Comparison of ENCODE assay signal across 23 mouse cellular contexts in the genomic region with DNA sequence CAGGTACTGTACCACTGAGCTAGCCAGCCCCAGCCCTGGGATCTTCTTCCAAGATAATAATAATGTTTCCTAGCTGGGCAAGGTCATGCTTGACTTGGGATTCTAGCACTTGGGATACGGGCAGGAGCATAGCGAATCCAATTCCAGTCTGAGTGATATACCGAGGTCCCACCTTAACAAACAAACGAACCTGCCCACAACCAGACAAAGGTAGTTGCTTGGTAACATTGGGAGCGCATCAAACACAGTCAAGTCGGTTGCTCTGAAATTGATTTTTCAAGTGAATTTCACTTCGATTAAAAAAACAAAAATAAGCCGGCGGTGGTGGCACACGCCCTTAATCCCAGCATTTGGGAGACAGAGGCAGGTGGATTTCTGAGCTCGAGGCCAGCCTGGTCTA. TPM values are rescaled to one million over a fixed set of nuclear protein-coding genes. Genes with fewer than 3 reads are reported as not detected.
A peak's percentile ranks its signal among the peaks of the same experiment; 100 is the strongest.
DNase-seq lines count a peak whose midpoint lies in the region; ATAC-seq and TF ChIP-seq lines count a peak whose summit lies in the region.
"Had no signal": no experiment of that assay in that cellular context is flagged by ENCODE, and none has a peak within 500 bp of the region (broad histone marks: within the 10 kb centered on the region; RNA-seq: fewer than 3 reads in every experiment).

No protein-coding gene starts in this region.

- no peaks in the 10 kb centered on the region for H3K27me3 ChIP-seq in liver, adult 2 months (ENCODE audit: control insufficient read depth, insufficient read depth, low read length)
- peaks cover 8% of the 10 kb centered on the region; the same call in 1 of the 2 replicates for H3K27me3 ChIP-seq in liver, postnatal 0 days (ENCODE audit: insufficient read depth, low read length)

- H3K9me3 ChIP-seq in liver, postnatal 0 days (ENCODE audit: low read length), result no peaks in the 10 kb centered on the region
- no peaks in the 10 kb centered on the region for H3K9me3 ChIP-seq in ES-E14 (ENCODE audit: control insufficient read depth, insufficient read depth, low read depth, low read length)
- H3K9me3 ChIP-seq: embryonic facial prominence, embryonic 12.5 days; forebrain, embryonic 13.5 days; forebrain, embryonic 15.5 days had no signal

- intact Hi-C loops in left cerebral cortex, postnatal 25 days (cut with DNase I), result no loop called here

- ATAC-seq in liver, postnatal 0 days, result no peak
- ATAC-seq: CD4-positive, CD25-positive, alpha-beta regulatory T cell, adult 4 months; forebrain, embryonic 13.5 days; forebrain, embryonic 15.5 days; forebrain, postnatal 0 days had no signal

- in situ Hi-C loops in ES-E14 (cut with MboI; ENCODE audit: low sequenced_read_pairs in 2 of 2, unreplicated experiment in 2 of 2), result no loop called here

- peak; percentile 71 for DNase-seq in liver, adult 2 months (ENCODE audit: extremely low read depth, low read depth, low spot score)
- no peak for DNase-seq in liver, postnatal 0 days
- DNase-seq in ES-E14 (ENCODE audit: low read depth, low spot score), result no peak
- DNase-seq in ZHBTc4 (ENCODE audit: low read depth, low spot score), result peak; percentile 55
- DNase-seq in natural killer cell, adult 2 months (ENCODE audit: low spot score in 2 of 2), result no peak
- DNase-seq in gastrocnemius, postnatal 10 days, result no peak
- no peak for DNase-seq in left cerebral cortex, postnatal 25 days (ENCODE audit: low spot score in 2 of 2)
- DNase-seq: adrenal gland, adult 2 months; adrenal gland, postnatal 10 days; adrenal gland, postnatal 25 days; B cell, adult 2 months; cerebellum, adult 11 months; cerebellum, adult 18-20 months; cerebellum, adult 8-10 months; cerebellum, postnatal 10 days; cerebellum, postnatal 25 days; forebrain, postnatal 0 days had no signal

- TF ChIP-seq POLR2A in liver, adult 2 months (IDR thresholded peaks at IDR 0.05; ENCODE audit: extremely low read depth, insufficient read depth, low read length), result no peak

- no peak overlapping the region for H3K9ac ChIP-seq in liver, adult 2 months (ENCODE audit: low read depth, low read length)
- H3K9ac ChIP-seq in liver, postnatal 0 days (replicated peaks), result no peak overlapping the region
- peak overlapping the region; percentile 24; the same call in 1 of the 2 replicates for H3K9ac ChIP-seq in ES-E14 (ENCODE audit: insufficient read depth, low read depth, low read length, poor library complexity, severe bottlenecking)
- H3K9ac ChIP-seq: embryonic facial prominence, embryonic 12.5 days; forebrain, embryonic 13.5 days; forebrain, embryonic 15.5 days; forebrain, postnatal 0 days had no signal

- H3K36me3 ChIP-seq in liver, adult 2 months (ENCODE audit: control insufficient read depth, insufficient read depth, low read length), result no peaks in the 10 kb centered on the region
- no peaks in the 10 kb centered on the region for H3K36me3 ChIP-seq in liver, postnatal 0 days (replicated peaks; ENCODE audit: insufficient read depth, low read length)
- no peaks in the 10 kb centered on the region; the same call in 1 of the 2 replicates for H3K36me3 ChIP-seq in ES-E14 (ENCODE audit: control insufficient read depth, insufficient read depth, low read length, poor library complexity, severe bottlenecking)
- H3K36me3 ChIP-seq in macrophage (ENCODE audit: inconsistent target), result no peaks in the 10 kb centered on the region
- H3K36me3 ChIP-seq: forebrain, embryonic 15.5 days had no signal

- H3K4me1 ChIP-seq in liver, adult 2 months (ENCODE audit: control insufficient read depth, insufficient read depth, low read length), result peaks cover 15% of the 10 kb centered on the region
- H3K4me1 ChIP-seq in liver, postnatal 0 days (ENCODE audit: insufficient read depth), result peaks cover 37% of the 10 kb centered on the region
- H3K4me1 ChIP-seq in ES-E14 (ENCODE audit: control insufficient read depth in 2 of 2, insufficient read depth in 2 of 2, low read length in 2 of 2, poor library complexity in 1 of 2), result peaks cover 2 to 16% of the 10 kb centered on the region in 2 experiments; a peak in 3 of 4 replicates

- H3K4me3 ChIP-seq in liver, adult 2 months (ENCODE audit: insufficient read depth, low read depth, low read length), result no peak overlapping the region
- no peak overlapping the region for H3K4me3 ChIP-seq in liver, postnatal 0 days (ENCODE audit: low read depth, low read length)
- peak overlapping the region; percentile 34 to 59; a peak in 3 of 4 replicates for H3K4me3 ChIP-seq in ES-E14 (ENCODE audit: insufficient read depth in 1 of 2, low read depth in 1 of 2, low read length in 2 of 2, poor library complexity in 1 of 2, severe bottlenecking in 1 of 2)
- H3K4me3 ChIP-seq in macrophage (ENCODE audit: inconsistent target), result no peak overlapping the region
- H3K4me3 ChIP-seq: embryonic facial prominence, embryonic 12.5 days; forebrain, embryonic 13.5 days; forebrain, embryonic 15.5 days had no signal

- no peak for TF ChIP-seq CTCF in liver, adult 2 months (IDR thresholded peaks at IDR 0.05; ENCODE audit: low read depth, low read length)
- TF ChIP-seq CTCF in liver, postnatal 0 days (IDR thresholded peaks at IDR 0.05; ENCODE audit: low read depth), result no peak

- WGBS in liver, adult 2 months, result 55% methylated on average over 11 of the region's 11 CpGs
- WGBS in liver, postnatal 0 days (ENCODE audit: insufficient replicate concordance), result 72% methylated on average over 11 of the region's 11 CpGs
- WGBS in macrophage (ENCODE audit: missing documents), result 95% methylated on average over 11 of the region's 11 CpGs

- no peak overlapping the region for H3K27ac ChIP-seq in liver, adult 2 months (replicated peaks; ENCODE audit: insufficient read depth, low read depth, low read length)
- H3K27ac ChIP-seq in liver, postnatal 0 days (ENCODE audit: low read depth), result no peak overlapping the region
- H3K27ac ChIP-seq in ES-E14 (ENCODE audit: insufficient read depth, low read depth, low read length, poor library complexity, severe bottlenecking), result no peak overlapping the region
- peak overlapping the region; percentile 74 for H3K27ac ChIP-seq in macrophage
- H3K27ac ChIP-seq: embryonic facial prominence, embryonic 10.5 days; embryonic facial prominence, embryonic 12.5 days; forebrain, embryonic 13.5 days; forebrain, embryonic 15.5 days had no signal

- H3K79me2 ChIP-seq in liver, adult 2 months (ENCODE audit: control insufficient read depth, insufficient read depth, low read length), result peaks cover 4% of the 10 kb centered on the region; the same call in 1 of the 2 replicates
- H3K79me2 ChIP-seq in macrophage (ENCODE audit: inconsistent target), result peaks cover 18% of the 10 kb centered on the region; the same call in 1 of the 2 replicates

- no peak overlapping the region for H3K4me2 ChIP-seq in liver, postnatal 0 days (ENCODE audit: low read depth, low read length)
- H3K4me2 ChIP-seq: embryonic facial prominence, embryonic 12.5 days; forebrain, embryonic 13.5 days; forebrain, embryonic 15.5 days had no signal

- TF ChIP-seq EP300 in liver, postnatal 0 days (IDR thresholded peaks at IDR 0.05; ENCODE audit: low read depth), result no peak

TF ChIP-seq in ES-E14, 5 proteins besides CTCF, POLR2A, EP300 and RAD21:
- no peak for TF ChIP-seq HCFC1 (IDR thresholded peaks at IDR 0.05; ENCODE audit: borderline replicate concordance, insufficient read depth, low read length)
- no peak for TF ChIP-seq MAFK (IDR thresholded peaks at IDR 0.05; ENCODE audit: insufficient read depth, low read depth, low read length)
- TF ChIP-seq ZC3H11A (IDR thresholded peaks at IDR 0.05; ENCODE audit: borderline replicate concordance, low read depth, low read length), result no peak
- TF ChIP-seq ZNF384 (IDR thresholded peaks at IDR 0.05; ENCODE audit: low read depth, low read length), result no peak
- TF ChIP-seq CHD2 (IDR thresholded peaks at IDR 0.05; ENCODE audit: low read depth, low read length), result no peak
TF ChIP-seq in ES-E14: peak in this region for 0.

RNA-seq across cellular contexts. Expression of a gene that starts 2.5 kb away (rescaled TPM):
- total RNA-seq in liver, adult 2 months (2014; rRNA removed), result 7.1 and 7.4 TPM in 2 replicates
- 11.6 and 12.0 TPM in 2 replicates for polyA plus RNA-seq in liver, adult 2 months (2012; rRNA removed)
- 4.8 and 5.7 TPM in 2 replicates for polyA plus RNA-seq in liver, postnatal 0 days (2015; fragmentation: Nextera tagmentation; extraction: Ambion mirVana)
- 13.4 and 13.6 TPM in 2 replicates for total RNA-seq in ES-E14 (2012; rRNA removed)
- 10 to 100 TPM in 6 of 26 experiments, 1 to 10 TPM in 20; 2.0 to 20.7 (median 7.2) TPM for total RNA-seq in macrophage (2018; cell fraction: chromatin; rRNA removed)
- total RNA-seq in macrophage (2018; cell fraction: cytosol; rRNA removed), result 1 to 10 TPM; 1.7 to 6.5 (median 3.9) TPM
- total RNA-seq in macrophage (2018; cell fraction: nucleus; rRNA removed), result 10 to 100 TPM in 4 of 26 experiments, 1 to 10 TPM in 22; 2.3 to 11.9 (median 6.9) TPM
- polyA plus RNA-seq in macrophage (2018), result 0.86 to 5.2 TPM (median 3.8 TPM) in 3 replicates
- total RNA-seq in gastrocnemius, postnatal 10 days (2021), result 1 to 10 TPM; 6.4 to 7.6 TPM
- total RNA-seq in left cerebral cortex, postnatal 25 days (2021), result 10 to 100 TPM in 1 of 2 experiments, 1 to 10 TPM in 1; 7.4 to 11.2 TPM

RNA-seq across cellular contexts. Expression of a gene that starts 8.9 kb away (rescaled TPM):
- total RNA-seq in liver, adult 2 months (2014; rRNA removed), result 7.0 and 8.7 TPM in 2 replicates
- polyA plus RNA-seq in liver, adult 2 months (2012; rRNA removed), result 11.1 and 14.2 TPM in 2 replicates
- 9.0 and 9.1 TPM in 2 replicates for polyA plus RNA-seq in liver, postnatal 0 days (2015; fragmentation: Nextera tagmentation; extraction: Ambion mirVana)
- total RNA-seq in ES-E14 (2012; rRNA removed), result 9.1 and 10.5 TPM in 2 replicates
- 100 to 1,000 TPM in 1 of 26 experiments, 10 to 100 TPM in 25; 32.2 to 111 (median 70.7) TPM for total RNA-seq in macrophage (2018; cell fraction: chromatin; rRNA removed)
- 10 to 100 TPM; 29.7 to 65.3 (median 45.4) TPM for total RNA-seq in macrophage (2018; cell fraction: cytosol; rRNA removed)
- total RNA-seq in macrophage (2018; cell fraction: nucleus; rRNA removed), result 100 to 1,000 TPM in 4 of 26 experiments, 10 to 100 TPM in 22; 39.5 to 128 (median 64.9) TPM
- 36.0 to 49.5 TPM (median 47.2 TPM) in 3 replicates for polyA plus RNA-seq in macrophage (2018)
- 10 to 100 TPM; 18.3 to 22.5 TPM for total RNA-seq in gastrocnemius, postnatal 10 days (2021)
- 10 to 100 TPM; 21.6 to 22.1 TPM for total RNA-seq in left cerebral cortex, postnatal 25 days (2021)

Comparison
In these comparisons a context has a peak if more than half of its experiments do, and no peak if none do; other contexts are left out.
1. DNase-seq: peak in liver, adult 2 months (single experiment) and ZHBTc4 (single experiment); none in liver, postnatal 0 days (single experiment), ES-E14 (single experiment), natural killer cell, adult 2 months (0 of 2), gastrocnemius, postnatal 10 days (single experiment) and left cerebral cortex, postnatal 25 days (0 of 2).
2. H3K4me3 ChIP-seq: peak in ES-E14 (2 of 2); none in liver, adult 2 months (single experiment), liver, postnatal 0 days (single experiment) and macrophage (single experiment).